Mouse (Mus musculus) R1 (cell line): ENCODE data around the gene Dpy19l3.

ENCODE experiments used
- DNase-seq: peaks from one replicate; pipeline ENCODE4 v3.0.0-alpha.2; 2018; ENCODE audit warnings: low read depth, low spot score

Gene Dpy19l3

GRCm38 (mm10) chr7:35750873-35751272 is 3.4 kb downstream of the Dpy19l3 start:
- DNase-seq, result no peak

- DNase-seq, result peak; percentile 18
Measured at GRCm38 (mm10) chr7:35747397-35747964, 6.8 kb downstream of the Dpy19l3 start.

- peak; percentile 15 for DNase-seq
Measured at GRCm38 (mm10) chr7:35746686-35747396, 7.4 kb downstream of the Dpy19l3 start.

GRCm38 (mm10) chr7:35745281-35745702 is 9.0 kb downstream of the Dpy19l3 start:
- DNase-seq, result no peak

- DNase-seq, result no peak
Measured at GRCm38 (mm10) chr7:35744771-35745170, 9.5 kb downstream of the Dpy19l3 start.

GRCm38 (mm10) chr7:35742310-35742709 is 11.9 kb downstream of the Dpy19l3 start:
- DNase-seq, result no peak

GRCm38 (mm10) chr7:35741858-35742257 is 12.4 kb downstream of the Dpy19l3 start:
- DNase-seq, result no peak

GRCm38 (mm10) chr7:35740489-35741230 is 13.6 kb downstream of the Dpy19l3 start:
- DNase-seq, result peak; percentile 68

- no peak for DNase-seq
Measured at GRCm38 (mm10) chr7:35738871-35739270, 15.4 kb downstream of the Dpy19l3 start.

GRCm38 (mm10) chr7:35733313-35734050 is 20.8 kb downstream of the Dpy19l3 start:
- no peak for DNase-seq

- DNase-seq, result no peak
Measured at GRCm38 (mm10) chr7:35732585-35733059, 21.6 kb downstream of the Dpy19l3 start.

GRCm38 (mm10) chr7:35729621-35730031 is 24.6 kb downstream of the Dpy19l3 start:
- DNase-seq, result peak; percentile 80

GRCm38 (mm10) chr7:35728376-35728775 is 25.9 kb downstream of the Dpy19l3 start:
- peak; percentile 43 for DNase-seq

GRCm38 (mm10) chr7:35723035-35723434 is 31.2 kb downstream of the Dpy19l3 start:
- DNase-seq, result peak; percentile 49

- DNase-seq, result peak; percentile 27
Measured at GRCm38 (mm10) chr7:35718421-35719178, 35.7 kb downstream of the Dpy19l3 start.

- DNase-seq, result no peak
Measured at GRCm38 (mm10) chr7:35710366-35710765, 43.9 kb downstream of the Dpy19l3 start.

GRCm38 (mm10) chr7:35708101-35708500 is 46.2 kb downstream of the Dpy19l3 start:
- no peak for DNase-seq

GRCm38 (mm10) chr7:35699005-35699404 is 55.2 kb downstream of the Dpy19l3 start:
- no peak for DNase-seq

- peak; percentile 47 for DNase-seq
Measured at GRCm38 (mm10) chr7:35698073-35698472, 56.2 kb downstream of the Dpy19l3 start.

GRCm38 (mm10) chr7:35692641-35693040 is 61.6 kb downstream of the Dpy19l3 start:
- DNase-seq, result no peak

- no peak for DNase-seq
Measured at GRCm38 (mm10) chr7:35692117-35692516, 62.1 kb downstream of the Dpy19l3 start.
